Comparison of ENCODE assay signal across 14 mouse cellular contexts in genomic region chr7:14010686-14011085, GRCm38 (mm10). TPM values are rescaled to one million over a fixed set of nuclear protein-coding genes. Genes with fewer than 3 reads are reported as not detected.
"Had no signal": no experiment of that assay in that cellular context is flagged by ENCODE, and none has a peak within 500 bp of the region (broad histone marks: within the 10 kb centered on the region; RNA-seq: fewer than 3 reads in every experiment).

No protein-coding gene starts in this region.

RNA-seq across cellular contexts. Expression of gene Sult2a4, which starts 21.3 kb away (rescaled TPM):
- total RNA-seq: neutrophil, adult 5-6 weeks had no signal
- polyA plus RNA-seq: neural tube, embryonic 13.5 days; neural tube, embryonic 14.5 days; neural tube, embryonic 15.5 days; small intestine, adult 2 months; spleen, adult 2 months; stomach, embryonic 14.5 days; stomach, embryonic 15.5 days; stomach, embryonic 16.5 days; stomach, postnatal 0 days; testis, adult 2 months; thymus, adult 2 months; thymus, postnatal 0 days; urinary bladder, adult 2 months had no signal
